Mouse (Mus musculus): ENCODE measurements around the gene Ypel2.

The Ypel2 gene

GRCm38 (mm10) chr11:86995625-86996221 lies 2.2 kb upstream of the Ypel2 start:
- in situ Hi-C loops (cut with MboI, MseI), result no loop called here

GRCm38 (mm10) chr11:86994791-86995624 lies 1.5 kb upstream of the Ypel2 start:
- in situ Hi-C loops (cut with MboI, MseI), result no loop called here

GRCm38 (mm10) chr11:86994330-86994729 lies 823 bp upstream of the Ypel2 start:
- in situ Hi-C loops (cut with MboI, MseI), result no loop called here

GRCm38 (mm10) chr11:86992461-86992988 lies 982 bp downstream of the Ypel2 start:
- in situ Hi-C loops (cut with MboI, MseI), result no loop called here

DNA sequence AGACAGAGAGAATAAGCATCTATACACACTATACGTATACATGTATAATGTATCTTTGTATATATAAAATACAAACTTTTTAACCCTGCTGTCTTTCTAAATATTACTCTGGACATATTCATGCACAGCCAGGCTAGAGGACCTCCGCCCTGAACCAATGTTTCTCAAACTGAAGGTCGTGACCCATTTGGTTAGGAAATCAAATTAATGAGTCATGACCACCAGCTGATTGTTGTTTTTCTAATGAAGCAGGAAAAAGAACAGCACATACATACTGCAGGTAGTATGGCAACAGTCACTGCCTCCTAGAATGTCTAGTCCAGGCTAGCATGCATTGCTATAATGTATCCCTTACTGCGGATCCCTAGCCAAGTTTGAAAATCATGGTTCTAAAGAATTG lies 2.3 kb downstream of the Ypel2 start:
- in situ Hi-C loops (cut with MboI, MseI), result no loop called here

DNA sequence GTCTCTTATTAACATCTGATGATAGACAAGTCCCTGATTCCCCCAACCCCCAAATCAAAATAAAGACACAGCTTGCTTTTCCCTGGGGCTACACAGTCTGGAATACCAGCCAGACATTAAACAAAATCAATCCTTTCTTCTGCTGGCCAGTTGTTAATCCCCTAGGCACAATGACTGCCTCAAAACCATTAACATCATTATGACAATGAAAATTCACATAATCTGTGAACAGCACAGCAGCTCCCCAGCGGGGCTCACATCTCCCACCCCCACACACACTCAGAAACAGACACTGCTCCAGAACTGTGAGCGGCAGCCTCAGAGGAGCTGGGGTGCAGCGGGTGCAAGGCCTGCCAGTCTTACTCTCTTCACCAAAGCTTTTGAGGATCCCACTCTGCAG lies 3.2 kb downstream of the Ypel2 start:
- in situ Hi-C loops (cut with MboI, MseI), result no loop called here

GRCm38 (mm10) chr11:86984990-86985389 lies 8.5 kb downstream of the Ypel2 start:
- in situ Hi-C loops (cut with MboI, MseI), result no loop called here

- in situ Hi-C loops (cut with MboI, MseI), result no loop called here
Measured at GRCm38 (mm10) chr11:86983056-86983455, 10.5 kb downstream of the Ypel2 start.

DNA sequence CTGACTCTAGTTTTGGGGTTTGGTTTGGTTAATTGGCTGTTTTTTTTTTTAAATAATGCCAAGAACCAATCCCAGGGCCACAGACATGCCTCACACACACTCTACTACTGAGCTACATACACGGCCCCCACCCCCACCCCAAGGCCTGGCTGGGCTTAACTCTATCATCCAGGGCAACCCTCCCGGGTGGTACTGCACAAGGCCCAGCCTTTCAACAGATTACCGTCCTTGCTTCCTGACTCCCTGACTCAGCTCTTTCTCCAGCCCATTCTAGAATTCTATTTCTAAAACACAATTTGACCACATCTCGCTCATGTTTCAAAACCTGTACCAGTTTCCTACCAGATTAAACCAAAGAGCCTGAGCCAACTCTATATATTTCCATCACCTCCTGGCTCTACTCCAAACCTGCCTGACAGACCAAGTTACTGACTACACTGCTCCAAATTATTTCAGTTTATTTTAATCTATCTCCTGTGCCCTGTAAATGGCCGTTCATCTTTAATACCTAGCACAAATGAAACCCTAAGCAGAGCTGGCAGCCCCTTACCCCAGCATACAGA lies 12.2 kb downstream of the Ypel2 start:
- in situ Hi-C loops (cut with MboI, MseI), result no loop called here

DNA sequence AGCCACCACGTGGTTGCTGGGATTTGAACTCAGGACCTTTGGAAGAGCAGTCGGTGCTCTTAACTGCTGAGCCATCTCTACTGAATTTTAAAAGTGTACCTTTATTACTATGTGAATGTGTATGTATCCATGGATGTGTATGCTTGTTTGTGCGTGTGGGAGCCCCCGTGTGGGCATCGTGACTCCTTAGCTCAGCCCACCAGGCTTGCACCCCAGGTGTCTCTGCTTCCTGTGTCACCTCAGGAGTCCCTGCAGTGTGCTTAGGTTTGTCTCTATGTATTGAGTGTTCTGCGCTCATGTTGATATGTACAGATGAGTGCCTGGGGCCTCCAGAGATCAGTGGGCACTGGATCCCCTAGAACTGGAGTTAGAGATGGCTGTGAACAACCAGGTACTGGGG lies 13.0 kb downstream of the Ypel2 start:
- in situ Hi-C loops (cut with MboI, MseI), result no loop called here

DNA sequence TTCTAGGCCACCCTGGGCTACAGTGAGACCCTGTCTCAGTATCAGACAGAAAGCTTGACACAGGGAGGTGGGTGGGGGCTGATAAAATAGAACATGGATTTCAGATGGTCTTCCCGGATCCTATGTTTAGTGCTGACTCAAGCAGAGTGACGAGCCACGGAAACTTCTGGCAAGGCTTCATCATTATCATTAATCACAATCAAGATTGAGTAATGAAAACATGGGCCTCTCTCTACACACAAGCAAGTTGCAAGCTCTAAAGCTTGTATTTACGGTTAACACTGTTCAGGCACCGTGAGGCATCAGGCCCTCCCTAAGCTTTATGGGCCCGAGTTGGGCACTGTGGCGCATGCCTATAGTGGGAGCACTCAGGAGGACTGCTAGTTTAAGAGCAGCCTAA lies 13.7 kb downstream of the Ypel2 start:
- in situ Hi-C loops (cut with MboI, MseI), result no loop called here

DNA sequence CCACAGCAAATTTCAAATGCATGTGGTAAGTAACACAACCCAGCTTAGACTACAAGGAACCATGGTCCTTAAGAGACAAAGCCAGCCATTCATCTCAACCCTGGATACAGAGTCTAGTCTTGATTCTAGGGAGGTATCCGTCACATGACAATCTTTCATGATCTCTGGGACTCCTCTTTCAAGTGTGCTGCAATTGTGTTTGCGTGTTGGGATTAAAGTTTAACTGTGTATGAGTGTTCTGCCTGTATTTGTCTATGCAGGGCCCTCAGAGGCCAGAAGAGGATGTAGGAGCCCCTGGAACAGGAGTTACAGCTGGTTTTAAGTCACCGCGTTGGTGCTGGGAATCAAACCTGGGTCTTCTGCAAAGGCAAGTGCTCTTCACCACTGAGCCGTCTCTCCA lies 16.3 kb downstream of the Ypel2 start:
- in situ Hi-C loops (cut with MboI, MseI), result no loop called here

GRCm38 (mm10) chr11:86974401-86974800 lies 19.1 kb downstream of the Ypel2 start:
- in situ Hi-C loops (cut with MboI, MseI), result no loop called here

GRCm38 (mm10) chr11:86973255-86973654 lies 20.3 kb downstream of the Ypel2 start:
- in situ Hi-C loops (cut with MboI, MseI), result no loop called here

DNA sequence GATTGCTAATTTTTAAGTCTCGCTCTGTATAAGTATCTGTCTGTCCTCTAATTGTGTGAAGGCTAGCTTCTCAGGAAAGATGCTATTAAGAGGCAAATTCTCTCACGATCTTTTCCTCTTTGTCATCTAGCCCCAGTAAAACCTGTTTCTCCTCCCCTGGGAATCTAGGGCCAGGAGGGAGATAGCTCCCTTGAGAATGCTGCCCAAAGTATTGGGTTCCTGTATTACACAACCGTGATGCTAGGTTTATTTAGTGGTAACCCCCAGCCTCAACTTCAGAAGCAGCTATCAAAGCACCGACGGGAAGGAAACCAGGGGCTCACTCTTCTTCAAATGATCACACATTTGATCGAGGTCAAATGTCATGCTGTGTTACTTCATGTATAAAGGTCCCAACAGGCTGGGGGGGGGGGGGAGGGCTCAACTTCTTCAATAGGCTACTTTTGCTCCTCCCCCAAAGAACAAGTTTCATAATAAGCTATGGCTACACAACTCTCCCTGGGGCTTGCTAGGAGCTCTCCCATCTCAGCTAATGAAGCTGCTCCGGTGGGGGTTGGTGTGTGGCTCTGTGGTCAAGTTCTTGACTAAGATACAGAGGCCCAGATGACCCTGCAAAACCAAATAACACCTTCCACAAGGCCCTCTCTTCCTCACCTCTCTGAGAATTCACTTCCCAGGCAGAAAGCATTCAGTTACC lies 22.3 kb downstream of the Ypel2 start:
- in situ Hi-C loops (cut with MboI, MseI), result no loop called here

DNA sequence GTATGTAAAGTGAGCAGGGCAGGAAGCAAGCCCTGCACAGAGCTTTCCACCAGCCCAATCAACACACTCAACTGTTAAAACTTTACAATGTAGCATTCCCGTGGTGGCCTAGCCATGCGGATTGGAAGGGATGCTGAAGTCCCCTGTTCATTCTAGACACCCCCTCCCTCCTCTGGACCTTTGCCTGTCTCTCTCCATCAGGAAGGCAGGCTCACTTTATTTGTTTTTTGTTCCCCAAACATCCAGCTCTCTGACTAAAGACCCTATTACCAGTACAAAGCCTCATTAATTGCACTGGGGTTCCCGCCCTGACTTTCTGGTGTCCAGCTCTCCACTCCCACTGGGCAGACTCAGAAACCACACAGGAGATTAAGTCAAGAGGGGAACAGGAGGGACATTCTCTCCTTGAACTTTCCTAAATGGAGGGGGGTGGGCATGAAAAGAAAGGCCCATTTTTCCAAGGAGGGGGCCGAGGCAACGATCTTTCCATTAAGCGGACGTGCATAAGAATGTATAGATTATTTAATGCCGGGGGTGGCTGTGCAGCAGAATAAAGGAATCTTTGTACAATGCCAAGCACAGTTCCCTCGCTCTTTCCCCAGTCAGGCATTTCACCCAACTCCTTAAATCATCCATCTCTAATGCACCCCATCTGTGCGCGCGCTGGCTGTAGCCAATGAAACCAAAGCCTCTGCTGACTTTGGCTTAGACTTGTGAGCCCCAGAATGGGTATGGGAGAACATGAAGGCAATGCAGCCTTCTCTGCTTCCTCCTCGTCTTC lies 24.3 kb downstream of the Ypel2 start:
- in situ Hi-C loops (cut with MboI, MseI), result no loop called here

- in situ Hi-C loops (cut with MboI, MseI), result no loop called here
Measured at GRCm38 (mm10) chr11:86967506-86967905, 26.0 kb downstream of the Ypel2 start.

DNA sequence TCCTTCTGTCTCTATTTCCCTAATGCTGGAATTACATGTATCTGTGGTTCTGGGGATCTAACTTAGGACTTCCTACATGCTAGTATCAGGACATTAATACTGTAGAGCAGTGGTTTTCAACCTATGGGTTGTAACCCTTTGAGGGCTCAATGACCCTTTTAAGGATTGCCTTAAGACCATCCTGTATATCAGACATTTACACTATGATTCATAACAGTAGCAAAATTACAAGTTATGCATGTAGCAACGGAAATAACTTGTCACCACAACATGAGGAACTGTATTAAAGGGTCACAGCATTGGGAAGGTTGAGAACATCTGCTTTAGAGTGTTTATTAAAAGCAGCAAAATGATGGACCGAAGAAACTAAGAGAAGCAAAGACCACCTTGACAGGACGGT lies 26.8 kb downstream of the Ypel2 start:
- in situ Hi-C loops (cut with MboI, MseI), result no loop called here

DNA sequence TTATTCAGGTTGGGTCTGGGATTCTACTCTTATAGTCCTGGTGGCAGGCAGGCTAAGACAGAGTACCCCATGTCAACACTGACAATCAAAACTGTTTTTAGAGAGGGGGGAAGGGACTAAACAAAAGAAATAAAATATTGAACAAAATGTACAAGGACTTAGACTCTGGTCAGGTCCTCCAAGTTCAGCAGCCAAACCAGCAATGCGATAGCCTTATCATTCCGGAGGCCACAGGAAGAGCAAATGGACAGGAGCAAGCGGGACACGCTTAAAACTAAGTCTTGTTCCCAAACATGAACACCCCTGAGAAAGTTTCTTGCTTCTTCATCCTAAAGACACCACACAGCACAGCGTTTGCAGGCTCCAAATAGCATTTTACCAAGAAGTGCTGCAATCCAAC lies 28.4 kb downstream of the Ypel2 start:
- in situ Hi-C loops (cut with MboI, MseI), result no loop called here

DNA sequence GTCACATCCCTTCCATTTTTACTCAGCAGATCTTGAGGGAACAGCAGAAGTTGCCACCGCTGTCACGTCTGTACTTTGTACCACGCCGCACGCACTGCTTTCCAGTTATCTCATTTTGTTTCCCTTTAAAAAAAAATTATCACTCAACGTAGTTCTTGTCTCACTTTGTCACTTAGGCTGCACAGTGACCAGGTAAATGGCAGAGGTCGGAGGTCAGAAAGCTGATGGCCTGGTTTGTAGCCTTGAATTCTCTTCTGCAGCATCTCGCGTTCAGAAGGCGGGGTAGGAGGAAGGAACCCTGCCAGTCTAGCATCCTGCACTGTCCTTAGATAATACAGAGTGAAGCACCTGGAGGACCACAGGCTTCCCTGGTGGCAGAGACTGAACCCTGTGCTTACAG lies 29.8 kb downstream of the Ypel2 start:
- in situ Hi-C loops (cut with MboI, MseI), result no loop called here

- in situ Hi-C loops (cut with MboI, MseI), result no loop called here
Measured at GRCm38 (mm10) chr11:86963027-86963426, 30.5 kb downstream of the Ypel2 start.

Data from T-helper 1 cell (primary cell).